Mouse (Mus musculus) left cerebral cortex, adult 18-20 months (tissue): ENCODE data around the gene Tbx2. TPM values are rescaled to one million over a fixed set of nuclear protein-coding genes. Genes with fewer than 3 reads are reported as not detected.

Experiments
- DNase-seq, 2 experiments: peaks; one replicate each; pipeline ENCODE4 v3.0.0; 2021 to 2022; ENCODE audit warnings: low spot score in 2 of 2, mixed read lengths in 1 of 2
- total RNA-seq, 2 experiments: library from RNA; stranded (reverse); gene quantifications; 2 replicates each; pipeline ENCODE4 v1.2.3; 2021

The Tbx2 gene
- total RNA-seq, 2 experiments from 2014 or later, result 1.3 to 1.5 TPM

GRCm38 (mm10) chr11:85839258-85840030 is 7.1 kb downstream of the Tbx2 start:
- no peak for DNase-seq

GRCm38 (mm10) chr11:85840031-85840802 is 7.9 kb downstream of the Tbx2 start:
- DNase-seq, result no peak

GRCm38 (mm10) chr11:85840803-85841145 is 8.4 kb downstream of the Tbx2 start:
- no peak for DNase-seq

- DNase-seq, result no peak
These were observed 8.9 kb downstream of the Tbx2 start for GRCm38 (mm10) chr11:85841211-85841681.

GRCm38 (mm10) chr11:85841980-85842379 is 9.6 kb downstream of the Tbx2 start:
- peak in 1 of 2 experiments; percentile 41 for DNase-seq

GRCm38 (mm10) chr11:85842596-85843346 is 10.4 kb downstream of the Tbx2 start:
- no peak for DNase-seq

GRCm38 (mm10) chr11:85843347-85843692 is 11.0 kb downstream of the Tbx2 start:
- no peak for DNase-seq

- peak; percentile 77 to 86 for DNase-seq
These were observed 12.0 kb downstream of the Tbx2 start for GRCm38 (mm10) chr11:85844144-85844965.

GRCm38 (mm10) chr11:85844971-85845370 is 12.6 kb downstream of the Tbx2 start:
- no peak for DNase-seq

GRCm38 (mm10) chr11:85845921-85846320 is 13.6 kb downstream of the Tbx2 start:
- no peak for DNase-seq

GRCm38 (mm10) chr11:85846509-85846908 is 14.2 kb downstream of the Tbx2 start:
- DNase-seq, result no peak

GRCm38 (mm10) chr11:85849037-85849436 is 16.7 kb downstream of the Tbx2 start:
- peak in 1 of 2 experiments; percentile 55 for DNase-seq

- DNase-seq, result no peak
These were observed 17.9 kb downstream of the Tbx2 start, which contains the start of gene Gm11444 for GRCm38 (mm10) chr11:85850233-85850632. Gene Gm11444, minus strand, starts transcription at chr11:85850333.

GRCm38 (mm10) chr11:85850758-85851157 is 18.4 kb downstream of the Tbx2 start:
- DNase-seq, result no peak

- no peak for DNase-seq
These were observed 25.8 kb downstream of the Tbx2 start for GRCm38 (mm10) chr11:85857997-85858698.

GRCm38 (mm10) chr11:85864363-85864762 is 32.0 kb downstream of the Tbx2 start:
- DNase-seq, result no peak

GRCm38 (mm10) chr11:85876059-85876788 is 43.9 kb downstream of the Tbx2 start:
- no peak for DNase-seq

GRCm38 (mm10) chr11:85884498-85884897 is 52.1 kb downstream of the Tbx2 start:
- no peak for DNase-seq

GRCm38 (mm10) chr11:85885665-85886428 is 53.5 kb downstream of the Tbx2 start, which contains the start of gene Tbx4:
Gene Tbx4, plus strand, starts transcription at chr11:85886422.
- DNase-seq, result no peak
